23 mouse cellular contexts compared by ENCODE assay signal in genomic region chr3:9342167-9342566, GRCm38 (mm10).
"Had no signal": no experiment of that assay in that cellular context is flagged by ENCODE, and none has a peak within 500 bp of the region (broad histone marks: within the 10 kb centered on the region; RNA-seq: fewer than 3 reads in every experiment).

No protein-coding gene starts in this region.

- H3K27ac ChIP-seq: hindbrain, embryonic 12.5 days; hindbrain, embryonic 14.5 days; intestine, embryonic 15.5 days; kidney, embryonic 15.5 days; kidney, postnatal 0 days; layer of hippocampus, adult 2 months; left cerebral cortex, adult 2 months; limb, embryonic 10.5 days had no signal

- DNase-seq: gastrocnemius, postnatal 14 days; heart, adult 18-20 months; heart, postnatal 10 days; heart, postnatal 4 days; kidney, adult 18-20 months; kidney, adult 8-10 months; kidney, postnatal 14 days; kidney, postnatal 4 days had no signal

- H3K9me3 ChIP-seq: heart, embryonic 10.5 days; heart, embryonic 12.5 days; hindbrain, embryonic 10.5 days; hindbrain, embryonic 12.5 days; intestine, embryonic 15.5 days; kidney, embryonic 15.5 days; limb, embryonic 10.5 days; limb, embryonic 12.5 days had no signal

- H3K27me3 ChIP-seq: intestine, embryonic 15.5 days had no signal

- H3K4me3 ChIP-seq: heart, embryonic 10.5 days; heart, embryonic 12.5 days; hindbrain, embryonic 10.5 days; hindbrain, embryonic 12.5 days; intestine, embryonic 15.5 days; kidney, embryonic 15.5 days; layer of hippocampus, adult 2 months; left cerebral cortex, adult 2 months; limb, embryonic 10.5 days; limb, embryonic 12.5 days had no signal

- ATAC-seq: hindbrain, embryonic 16.5 days; inflammation-experienced regulatory T-cells, adult 6 months; intestine, embryonic 15.5 days; intestine, postnatal 0 days had no signal

- H3K36me3 ChIP-seq: heart, embryonic 10.5 days; heart, embryonic 12.5 days; hindbrain, embryonic 10.5 days; hindbrain, embryonic 12.5 days; intestine, embryonic 15.5 days; kidney, embryonic 15.5 days; limb, embryonic 10.5 days; limb, embryonic 12.5 days had no signal

- H3K9ac ChIP-seq: heart, embryonic 12.5 days; hindbrain, embryonic 12.5 days; hindbrain, embryonic 14.5 days; intestine, embryonic 15.5 days; kidney, embryonic 15.5 days; limb, embryonic 12.5 days had no signal

- H3K4me2 ChIP-seq: heart, embryonic 12.5 days; hindbrain, embryonic 12.5 days; hindbrain, embryonic 14.5 days; intestine, embryonic 15.5 days; kidney, embryonic 15.5 days; limb, embryonic 12.5 days had no signal
